Mouse (Mus musculus) liver, adult 2 months (tissue): ENCODE measurements around the gene Fam111a.

Experiments
- CTCF ChIP-seq: fragments of 200-500 bp; IDR thresholded peaks from 2 replicates; pipeline ENCODE4 v1.5.1; 2011; ENCODE audit warnings: low read depth, low read length, control low read depth
- POLR2A ChIP-seq: fragments of 200-500 bp; IDR thresholded peaks from 2 replicates; pipeline ENCODE4 v1.6.1; 2011; ENCODE audit warnings: low read length, control low read depth; ENCODE audit not compliant: insufficient read depth; ENCODE audit errors: extremely low read depth

- no peak for TF ChIP-seq POLR2A
- no peak for TF ChIP-seq CTCF
These were observed 10.8 kb downstream of the Fam111a start for GRCm38 (mm10) chr19:12556293-12556692.
